Mouse (Mus musculus) heart, adult 8-10 months (tissue): Measurements from ENCODE around the gene Prss33. TPM values are rescaled to one million over a fixed set of nuclear protein-coding genes. Genes with fewer than 3 reads are reported as not detected.
A peak's percentile ranks its signal among the peaks of the same experiment; 100 is the strongest.

Source experiments
- DNase-seq: peaks from one replicate; pipeline ENCODE4 v3.0.0; 2022; ENCODE audit warnings: low spot score
- microRNA-seq: library from miRNA; unstranded; fragments of <30 nt; microRNA quantifications from one replicate; pipeline ENCODE4 v1.2.0, GENCODE M21; 2022
- total RNA-seq, 4 experiments: library from RNA; stranded (reverse); gene quantifications; 2 replicates each; pipeline ENCODE4 v1.2.4; 2022

Prss33 gene
- total RNA-seq, 4 experiments from 2014 or later, result not detected

DNA sequence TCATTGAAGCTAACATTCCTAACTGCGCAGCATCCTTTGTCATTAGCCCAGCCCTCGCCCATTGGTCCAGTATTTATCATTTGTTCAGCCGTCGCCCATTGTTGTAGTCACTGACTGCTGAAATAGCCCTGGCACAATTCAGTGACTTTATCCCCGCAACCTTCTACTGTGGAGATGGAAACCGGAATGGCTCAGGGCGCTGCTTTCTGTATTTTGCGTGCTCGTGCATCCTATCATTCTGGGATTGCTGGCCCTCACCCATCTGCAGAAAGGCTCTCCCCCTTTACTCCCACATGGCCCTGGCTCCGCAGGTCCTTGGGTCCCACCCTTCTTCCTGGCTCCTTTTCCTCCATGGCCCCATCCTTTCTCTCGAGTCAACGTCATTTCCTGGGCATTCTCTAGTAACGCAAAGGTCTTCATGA lies 49.3 kb downstream of the Prss33 start:
- DNase-seq, result no peak

DNA sequence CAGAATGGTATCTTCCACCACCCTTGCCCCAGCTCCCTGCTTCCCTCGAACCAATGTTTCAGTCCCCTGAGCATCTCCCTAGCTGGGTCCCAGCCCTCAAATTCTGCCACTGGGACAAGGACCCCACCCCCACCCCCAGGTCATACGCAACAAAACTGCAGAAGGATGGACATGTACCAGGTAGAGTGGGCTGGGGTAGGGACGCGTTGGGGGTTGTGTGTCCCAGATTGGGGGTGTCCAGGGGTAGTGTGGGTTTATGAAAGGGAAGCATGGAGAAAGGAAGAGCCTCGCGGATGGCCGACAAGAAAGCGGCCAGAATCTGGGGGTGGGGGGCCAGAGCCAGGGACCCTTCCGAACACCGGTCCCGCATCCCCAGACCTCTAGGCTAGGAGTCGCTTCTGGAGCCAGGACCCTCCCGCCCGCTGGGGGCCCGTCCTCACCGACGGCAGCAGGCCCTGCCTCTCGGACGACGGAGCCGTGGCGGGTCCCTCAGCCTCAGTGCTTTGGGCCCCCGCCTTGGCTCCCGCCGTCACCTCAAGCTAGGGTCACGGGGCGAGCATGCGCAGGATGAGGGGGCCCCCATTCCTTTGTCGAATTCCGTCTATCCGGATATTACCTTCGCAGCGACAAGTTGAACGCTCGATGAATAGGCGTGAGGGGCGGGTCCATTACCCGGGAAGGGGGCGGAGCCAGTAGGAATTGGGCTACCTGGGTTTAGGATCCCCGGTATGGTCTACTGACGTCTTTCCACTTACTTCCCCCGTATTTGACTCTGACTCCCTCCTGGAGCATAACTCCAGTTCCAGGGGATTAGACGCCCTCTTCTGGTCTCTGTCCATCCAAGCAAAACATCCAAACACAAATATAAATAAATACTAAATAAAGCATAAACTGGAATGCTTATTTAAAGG lies 50.0 kb downstream of the Prss33 start, which contains the start of gene Flywch2:
Gene Flywch2, minus strand, starts transcription at position 521 of the 911 bp plus-strand sequence.
- peak; percentile 46 for DNase-seq

DNA sequence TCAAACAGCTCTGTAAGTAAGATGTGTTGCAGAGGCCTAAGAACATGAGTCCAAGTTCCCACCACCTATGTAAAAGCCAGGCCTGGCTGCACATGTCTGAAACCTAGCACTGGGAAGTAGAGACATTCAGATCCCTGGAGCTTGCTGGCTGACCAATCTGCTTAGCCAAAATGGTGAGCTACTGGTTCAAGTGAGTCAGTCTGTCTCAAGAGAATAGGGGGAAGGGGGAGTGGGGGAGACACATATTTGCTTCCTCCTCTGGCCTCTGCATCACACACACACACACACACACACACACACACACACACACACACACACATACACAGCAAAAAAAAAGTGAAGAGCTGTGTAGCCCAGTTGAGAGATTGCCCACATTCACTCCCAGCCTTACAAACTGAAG lies 52.5 kb downstream of the Prss33 start:
- DNase-seq, result no peak

Small RNA genes within 50 kb of the gene (microRNA-seq; reads per million reads assigned to microRNA genes)
- not detected for gene Mir5125

Other genes starting within 250 kb of the Prss33 start
- 1 to 10 TPM; 1.9 to 5.9 (median 4.4) TPM for gene Zfp13, start 236.6 kb downstream of the Prss33 start, total RNA-seq
- gene Zscan10, start 235.2 kb downstream of the Prss33 start, total RNA-seq, result not detected
- under 1 TPM in 1 of 4 experiments, not detected in 3; 0.06 TPM for gene Mmp25, start 190.8 kb downstream of the Prss33 start, total RNA-seq
- gene Bicdl2, start 175.6 kb downstream of the Prss33 start, total RNA-seq, result not detected
- gene Hcfc1r1, start 162.5 kb downstream of the Prss33 start, total RNA-seq, result 100 to 1,000 TPM; 200 to 231 (median 211) TPM
- gene Thoc6, start 162.2 kb downstream of the Prss33 start, total RNA-seq, result 10 to 100 TPM in 3 of 4 experiments, 1 to 10 TPM in 1; 8.8 to 11.6 (median 11.0) TPM
- gene Tnfrsf12a, start 158.6 kb downstream of the Prss33 start, total RNA-seq, result 100 to 1,000 TPM in 2 of 4 experiments, 10 to 100 TPM in 2; 55.7 to 113 (median 85.0) TPM
- gene Cldn6, start 156.8 kb downstream of the Prss33 start, total RNA-seq, result not detected
- under 1 TPM in 1 of 4 experiments, not detected in 3; 0.19 TPM for gene Cldn9, start 152.0 kb downstream of the Prss33 start, total RNA-seq
- gene 1520401A03Rik, start 113.3 kb downstream of the Prss33 start, total RNA-seq, result not detected
- 1 to 10 TPM in 2 of 4 experiments, under 1 TPM in 2; 0.78 to 1.5 (median 1.1) TPM for gene Pkmyt1, start 109.7 kb downstream of the Prss33 start, total RNA-seq
- gene Paqr4, start 95.2 kb downstream of the Prss33 start, total RNA-seq, result 10 to 100 TPM; 22.4 to 29.0 (median 26.4) TPM
- under 1 TPM in 1 of 4 experiments, not detected in 3; 0.26 TPM for gene Kremen2, start 90.2 kb downstream of the Prss33 start, total RNA-seq
- gene Flywch1, start 64.5 kb downstream of the Prss33 start, total RNA-seq, result 10 to 100 TPM; 40.8 to 42.0 (median 40.9) TPM
- 1 to 10 TPM in 1 of 4 experiments, under 1 TPM in 2, not detected in 1; 0.41 to 1.2 (median 0.87) TPM for gene Flywch2, start 50.0 kb downstream of the Prss33 start, total RNA-seq
- gene Srrm2, start 45.5 kb downstream of the Prss33 start, total RNA-seq, result 100 to 1,000 TPM; 151 to 179 (median 164) TPM
- gene Elob, start 6.9 kb downstream of the Prss33 start, total RNA-seq, result 100 to 1,000 TPM; 321 to 411 (median 362) TPM
- not detected for gene Prss32, start 7.8 kb upstream of the Prss33 start, total RNA-seq
- under 1 TPM in 2 of 4 experiments, not detected in 2; 0.14 to 0.16 TPM for gene Prss41, start 8.1 kb upstream of the Prss33 start, total RNA-seq
- gene Prss21, start 32.0 kb upstream of the Prss33 start, total RNA-seq, result not detected
- not detected for gene Dcpp1, start 44.8 kb upstream of the Prss33 start, total RNA-seq
- gene Dcpp2, start 44.8 kb upstream of the Prss33 start, total RNA-seq, result not detected
- not detected for gene Dcpp3, start 81.4 kb upstream of the Prss33 start, total RNA-seq
- not detected for gene Sbp, start 105.6 kb upstream of the Prss33 start, total RNA-seq
- not detected for gene Sbpl, start 119.2 kb upstream of the Prss33 start, total RNA-seq
- gene Prss30, start 144.5 kb upstream of the Prss33 start, total RNA-seq, result not detected
- not detected for gene Prss22, start 162.0 kb upstream of the Prss33 start, total RNA-seq
- not detected for gene Prss27, start 202.1 kb upstream of the Prss33 start, total RNA-seq
- 1 to 10 TPM; 6.8 to 8.6 (median 7.9) TPM for gene Kctd5, start 237.4 kb upstream of the Prss33 start, total RNA-seq